Mouse (Mus musculus) lung, postnatal 0 days (tissue): ENCODE measurements at regions not wholly inside any gene's neighbourhood (a gene's known extent, or its start where the extent isn't known, plus 50 kb on each side); places are given as distances from the start of the nearest gene placed in this dataset.

Experiments used
- CTCF ChIP-seq: IDR thresholded peaks from 2 replicates; pipeline ENCODE4 v1.5.1; 2016; ENCODE audit warnings: antibody characterized with exemption, mild to moderate bottlenecking
- EP300 ChIP-seq: IDR thresholded peaks from 2 replicates; pipeline ENCODE4 v1.6.1; 2016; ENCODE audit warnings: antibody characterized with exemption, mild to moderate bottlenecking, control low read depth

DNA sequence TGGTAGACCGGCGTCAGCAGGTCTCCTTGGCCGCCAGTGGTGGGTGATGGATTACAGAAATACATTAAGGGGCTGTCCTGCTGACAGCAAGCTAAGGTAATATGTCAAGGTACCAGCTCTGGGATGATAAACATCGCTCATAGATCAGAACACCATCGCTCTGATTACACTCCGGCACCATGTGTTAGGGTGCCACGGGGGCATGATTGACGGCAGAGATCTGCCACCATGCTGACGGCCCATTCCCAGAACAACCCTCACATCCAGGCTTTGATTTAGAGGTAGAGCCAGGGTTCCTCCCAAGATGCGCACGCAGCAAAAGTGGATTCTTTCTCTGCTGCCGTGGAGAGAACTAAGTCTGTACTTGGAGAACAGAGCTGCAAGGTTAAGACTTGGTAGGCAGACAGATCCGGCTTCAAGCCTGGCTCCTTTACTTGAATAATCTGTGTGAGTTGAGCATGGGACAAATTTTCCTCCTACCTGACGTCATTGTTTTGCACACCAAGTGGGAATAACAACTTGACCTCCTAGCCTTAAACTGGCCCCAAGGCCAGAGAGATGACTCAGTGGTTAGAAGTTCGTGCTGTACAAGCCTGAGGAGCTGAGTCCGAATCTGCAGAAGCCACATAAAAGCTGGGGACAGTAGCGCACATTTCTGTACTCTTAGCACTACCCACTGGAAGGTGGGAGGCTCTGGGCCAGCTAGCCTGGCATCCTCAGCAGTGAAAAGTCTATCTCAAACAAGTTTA, 144.0 kb downstream of the Rplp1 start:
- TF ChIP-seq CTCF (no peak), EP300 (no peak)
